Mouse (Mus musculus) lung, adult 2 months (tissue): Measurements from ENCODE around the gene Cuta.

Source experiments
- CTCF ChIP-seq: fragments of 200-500 bp; IDR thresholded peaks from 2 replicates; pipeline ENCODE4 v1.5.1; 2011; ENCODE audit warnings: mild to moderate bottlenecking, low read length, control low read depth; ENCODE audit not compliant: insufficient read depth
- POLR2A ChIP-seq: fragments of 200-500 bp; IDR thresholded peaks from 2 replicates; pipeline ENCODE4 v1.6.1; 2011; ENCODE audit warnings: low read depth, mild to moderate bottlenecking, control low read depth, low read length, borderline replicate concordance; ENCODE audit errors: extremely low read depth

DNA sequence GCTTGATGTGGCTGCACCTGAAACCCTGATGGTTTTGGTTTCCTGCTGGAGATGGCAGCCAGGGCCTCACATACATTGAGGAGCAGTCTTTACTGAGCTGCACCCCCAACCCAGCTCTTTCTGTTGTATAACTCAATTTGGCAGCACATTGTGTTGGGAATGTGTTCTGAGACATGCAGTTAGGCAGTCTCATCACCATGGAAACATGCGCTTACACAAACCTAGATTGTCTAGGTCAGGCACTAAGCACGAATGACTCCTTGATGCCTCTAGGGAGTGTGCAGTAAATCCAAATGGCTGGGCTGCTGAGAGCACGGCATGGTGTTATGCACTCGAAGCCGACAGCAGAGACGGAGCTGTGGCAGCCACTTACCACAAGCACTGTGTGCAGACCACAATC, 45.0 kb downstream of the Cuta start:
- TF ChIP-seq POLR2A (no peak), CTCF (no peak)
